Mouse (Mus musculus) brain, adult 2 months (tissue): ENCODE results near the gene Kcnd3.

ENCODE experiments used
- DNase-seq: peaks from one replicate; pipeline ENCODE4 v3.0.0; 2011; ENCODE audit warnings: low read depth, low spot score

Gene Kcnd3

GRCm38 (mm10) chr3:105648889-105649567 is 196.9 kb downstream of the Kcnd3 start:
- no peak for DNase-seq

GRCm38 (mm10) chr3:105653544-105654380 is 201.6 kb downstream of the Kcnd3 start:
- peak; percentile 96 for DNase-seq

GRCm38 (mm10) chr3:105655031-105655585 is 203.0 kb downstream of the Kcnd3 start:
- no peak for DNase-seq

- DNase-seq: no peak
Measured at GRCm38 (mm10) chr3:105660530-105660929, 208.4 kb downstream of the Kcnd3 start.

- DNase-seq: peak; percentile 33
Measured at GRCm38 (mm10) chr3:105663043-105663442, 210.9 kb downstream of the Kcnd3 start.

GRCm38 (mm10) chr3:105665105-105665765 is 213.1 kb downstream of the Kcnd3 start:
- no peak for DNase-seq

GRCm38 (mm10) chr3:105666996-105667523 is 214.9 kb downstream of the Kcnd3 start:
- no peak for DNase-seq

- DNase-seq: peak; percentile 74
Measured at GRCm38 (mm10) chr3:105668161-105668560, 216.0 kb downstream of the Kcnd3 start.

GRCm38 (mm10) chr3:105669776-105670175 is 217.6 kb downstream of the Kcnd3 start:
- DNase-seq: peak; percentile 55

- no peak for DNase-seq
Measured at GRCm38 (mm10) chr3:105670801-105671200, 218.7 kb downstream of the Kcnd3 start.

- peak; percentile 91 for DNase-seq
Measured at GRCm38 (mm10) chr3:105674595-105675218, 222.6 kb downstream of the Kcnd3 start.

- no peak for DNase-seq
Measured at GRCm38 (mm10) chr3:105675932-105676331, 223.8 kb downstream of the Kcnd3 start.

- no peak for DNase-seq
Measured at GRCm38 (mm10) chr3:105680346-105680745, 228.2 kb downstream of the Kcnd3 start.

GRCm38 (mm10) chr3:105686394-105687323 is 234.5 kb downstream of the Kcnd3 start:
- DNase-seq: no peak

GRCm38 (mm10) chr3:105687324-105688060 is 235.4 kb downstream of the Kcnd3 start, which contains the start of gene Ddx20:
TSS of gene Ddx20 (minus strand) at chr3:105687574.
- peak; percentile 99 for DNase-seq

GRCm38 (mm10) chr3:105688536-105688935 is 236.4 kb downstream of the Kcnd3 start:
- DNase-seq: no peak

- DNase-seq: peak; percentile 96
Measured at GRCm38 (mm10) chr3:105693327-105694080, 241.4 kb downstream of the Kcnd3 start.
